Mouse (Mus musculus) limb, embryonic 13.5 days (tissue): ENCODE results near the gene Bsnd. TPM values are rescaled to one million over a fixed set of nuclear protein-coding genes. Genes with fewer than 3 reads are reported as not detected.

ENCODE experiments used
- ATAC-seq: fragments of 200-750 bp; cut with Nextera tagmentation; 2 replicates; pipeline ENCODE4 v1.8.0; 2017; ENCODE audit warnings: low read depth, moderate number of reproducible peaks, moderate TSS enrichment; ENCODE audit not compliant: low FRiP score
- H3K27ac ChIP-seq: fragments of 300-500 bp; sonication (generic); 2 replicates; pipeline ENCODE4 v1.5.1; 2015; ENCODE audit warnings: inconsistent platforms, mild to moderate bottlenecking, moderate library complexity
- H3K27me3 ChIP-seq: fragments of 300-500 bp; sonication (generic); 2 replicates; pipeline ENCODE4 v1.6.1; 2015; ENCODE audit warnings: mild to moderate bottlenecking, inconsistent platforms
- H3K36me3 ChIP-seq: fragments of 300-500 bp; sonication (generic); 2 replicates; pipeline ENCODE4 v1.6.1; 2015; ENCODE audit warnings: inconsistent platforms, mild to moderate bottlenecking, moderate library complexity
- H3K4me1 ChIP-seq: fragments of 300-500 bp; sonication (generic); 2 replicates; pipeline ENCODE4 v1.6.1; 2015; ENCODE audit warnings: inconsistent platforms
- H3K4me2 ChIP-seq: fragments of 300-500 bp; sonication (generic); replicated peaks from 2 replicates; pipeline ENCODE4 v1.6.1; 2015; ENCODE audit warnings: inconsistent platforms, mild to moderate bottlenecking, moderate library complexity
- H3K4me3 ChIP-seq: fragments of 300-500 bp; sonication (generic); 2 replicates; pipeline ENCODE4 v1.5.1; 2015; ENCODE audit warnings: moderate library complexity, mild to moderate bottlenecking, inconsistent platforms
- H3K9ac ChIP-seq: fragments of 300-500 bp; sonication (generic); 2 replicates; pipeline ENCODE4 v1.6.1; 2015; ENCODE audit warnings: mild to moderate bottlenecking, inconsistent platforms
- H3K9me3 ChIP-seq: fragments of 300-500 bp; sonication (generic); 2 replicates; pipeline ENCODE4 v1.6.1; 2016; ENCODE audit warnings: inconsistent platforms
- WGBS: fragments of 180-500 bp; shearing (Covaris S2); methylation state at CpG from one replicate; pipeline ENCODE4 v1.1.7; 2015; 5-methylcytosine and 5-hydroxymethylcytosine counted together
- polyA plus RNA-seq: library from polyadenylated mRNA; unstranded; fragments of >200 nt; fragmentation: Nextera tagmentation; extraction: Ambion mirVana; gene quantifications from 2 replicates; pipeline ENCODE4 v1.2.1, GENCODE M21; 2015

Bsnd gene
- polyA plus RNA-seq, 1 experiment from 2014 or later: not detected

GRCm38 (mm10) chr4:106438763-106439162, 53.3 kb downstream of the Bsnd start:
- Histone ChIP-seq H3K27ac (no peak overlapping the region), H3K36me3 (peaks cover 85% of the 10 kb centered on the region), H3K9ac (no peak overlapping the region), H3K4me2 (no peak overlapping the region), H3K9me3 (no peaks in the 10 kb centered on the region), H3K4me3 (no peak overlapping the region), H3K4me1 (peaks cover 3% of the 10 kb centered on the region), H3K27me3 (no peaks in the 10 kb centered on the region)
- ATAC-seq: no peak
- 90% methylated on average over 5 of the region's 5 CpGs for WGBS

- H3K9ac ChIP-seq: no peak overlapping the region
- no peak overlapping the region for H3K27ac ChIP-seq
- H3K4me3 ChIP-seq: no peak overlapping the region
- WGBS: 93% methylated on average over 5 of the region's 5 CpGs
- H3K4me1 ChIP-seq: peaks cover 3% of the 10 kb centered on the region
- H3K4me2 ChIP-seq: no peak overlapping the region
- H3K27me3 ChIP-seq: no peaks in the 10 kb centered on the region
- ATAC-seq: no peak
- no peaks in the 10 kb centered on the region for H3K9me3 ChIP-seq
- peaks cover 87% of the 10 kb centered on the region for H3K36me3 ChIP-seq
These were observed 54.9 kb downstream of the Bsnd start for GRCm38 (mm10) chr4:106437207-106437606.

- no peaks in the 10 kb centered on the region for H3K27me3 ChIP-seq
- H3K4me2 ChIP-seq: no peak overlapping the region
- ATAC-seq: no peak
- peaks cover 88% of the 10 kb centered on the region for H3K36me3 ChIP-seq
- WGBS: 72% methylated on average over 4 of the region's 4 CpGs
- no peaks in the 10 kb centered on the region for H3K9me3 ChIP-seq
- H3K4me3 ChIP-seq: no peak overlapping the region
- no peaks in the 10 kb centered on the region for H3K4me1 ChIP-seq
- no peak overlapping the region for H3K9ac ChIP-seq
- H3K27ac ChIP-seq: no peak overlapping the region
These were observed 55.6 kb downstream of the Bsnd start for GRCm38 (mm10) chr4:106436475-106436874.

- Histone ChIP-seq H3K27ac (no peak overlapping the region), H3K4me3 (no peak overlapping the region), H3K27me3 (no peaks in the 10 kb centered on the region), H3K4me1 (no peaks in the 10 kb centered on the region), H3K9me3 (no peaks in the 10 kb centered on the region), H3K4me2 (no peak overlapping the region), H3K36me3 (peaks cover 89% of the 10 kb centered on the region), H3K9ac (no peak overlapping the region)
- 82% methylated on average over 2 of the region's 2 CpGs for WGBS
- ATAC-seq: no peak
These were observed 56.7 kb downstream of the Bsnd start for GRCm38 (mm10) chr4:106435426-106435825.

Other genes with a start within 250 kb of the Bsnd start
- gene Usp24, start 176.1 kb downstream of the Bsnd start, polyA plus RNA-seq: 9.0 and 9.4 TPM in 2 replicates
- 2.0 and 2.6 TPM in 2 replicates for gene Pcsk9, start 28.0 kb downstream of the Bsnd start, polyA plus RNA-seq
- gene Dhcr24, start 68.8 kb upstream of the Bsnd start, polyA plus RNA-seq: 5.5 and 6.0 TPM in 2 replicates
- gene Lexm, start 125.0 kb upstream of the Bsnd start, polyA plus RNA-seq: 0.11 and 0.42 TPM in 2 replicates
- 1.2 and 2.0 TPM in 2 replicates for gene Ttc22, start 130.1 kb upstream of the Bsnd start, polyA plus RNA-seq
- 13.6 and 15.6 TPM in 2 replicates for gene Pars2, start 158.8 kb upstream of the Bsnd start, polyA plus RNA-seq
- 110 and 113 TPM in 2 replicates for gene Ttc4, start 186.7 kb upstream of the Bsnd start, polyA plus RNA-seq
- 0.51 and 0.70 TPM in 2 replicates for gene Mroh7, start 238.6 kb upstream of the Bsnd start, polyA plus RNA-seq
- 0.26 and 0.28 TPM in 2 replicates for gene Fam151a, start 241.6 kb upstream of the Bsnd start, polyA plus RNA-seq